Mouse (Mus musculus): ENCODE results near the gene Prkar1a.
A peak's percentile ranks its signal among the peaks of the same experiment; 100 is the strongest.
"Not testable (repeated sequence)": the region's sequence is repeated elsewhere in the genome, so short reads cannot be mapped to it uniquely, and the experiment has no call there.

Gene Prkar1a

DNA sequence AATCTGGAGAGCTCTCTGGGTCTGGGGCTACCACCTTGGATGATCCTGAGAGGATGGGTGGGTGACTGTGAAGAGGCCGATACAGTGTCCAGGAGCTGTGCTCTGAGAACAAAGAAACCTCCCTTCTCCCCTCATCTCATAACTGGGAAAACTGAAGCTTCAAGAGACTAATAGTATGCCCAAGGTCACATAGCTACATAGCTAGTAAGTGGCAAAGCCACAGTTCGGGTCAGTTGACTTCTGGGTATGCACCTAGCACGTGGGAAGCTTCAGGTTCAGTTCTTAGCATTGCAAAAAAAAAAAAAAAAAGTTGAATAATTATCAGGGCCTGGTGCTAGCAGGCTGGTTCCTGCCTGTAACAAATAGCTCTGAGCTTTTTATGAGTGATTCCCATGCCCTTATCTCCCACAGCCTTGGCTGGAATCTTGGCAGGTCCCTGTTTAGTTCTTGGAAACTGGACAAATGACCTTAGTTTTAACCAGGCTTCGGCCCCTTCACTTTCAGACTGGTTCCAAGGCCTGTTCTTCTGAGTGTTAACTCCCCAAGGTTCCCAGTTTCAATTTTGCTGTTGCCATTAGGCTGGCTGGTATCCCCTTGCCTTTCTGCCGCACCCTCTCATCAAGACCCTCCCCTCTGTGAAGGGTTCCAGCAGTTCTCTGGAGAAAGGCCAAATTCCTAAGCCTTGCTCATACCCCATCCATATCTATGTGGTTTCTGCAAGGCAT, 7.5 kb upstream of the Prkar1a start:
- no peak for DNase-seq (ENCODE audit: low read depth in 2 of 2, low spot score in 2 of 2)

DNA sequence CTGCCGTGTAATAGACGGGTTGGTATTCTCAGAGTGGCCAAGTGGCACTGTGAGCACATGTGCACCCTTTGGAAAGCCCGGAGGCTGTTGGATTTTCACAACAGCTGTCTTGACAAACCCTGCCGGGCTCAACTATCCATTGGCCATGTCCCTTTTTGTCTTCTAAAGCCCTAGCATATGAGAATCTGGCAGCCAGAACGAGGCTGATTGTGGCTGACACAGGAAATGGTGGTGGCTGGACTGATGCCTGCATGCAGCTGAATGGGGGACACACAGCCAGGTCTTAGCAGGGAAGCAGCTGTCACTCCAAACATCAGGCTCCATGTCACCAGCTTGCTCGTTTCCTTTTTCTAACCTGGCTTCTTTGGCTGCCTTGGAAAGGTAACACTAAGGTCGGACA, 695 bp upstream of the Prkar1a start:
- DNase-seq (ENCODE audit: low read depth in 2 of 2, low spot score in 2 of 2) = no peak

DNA sequence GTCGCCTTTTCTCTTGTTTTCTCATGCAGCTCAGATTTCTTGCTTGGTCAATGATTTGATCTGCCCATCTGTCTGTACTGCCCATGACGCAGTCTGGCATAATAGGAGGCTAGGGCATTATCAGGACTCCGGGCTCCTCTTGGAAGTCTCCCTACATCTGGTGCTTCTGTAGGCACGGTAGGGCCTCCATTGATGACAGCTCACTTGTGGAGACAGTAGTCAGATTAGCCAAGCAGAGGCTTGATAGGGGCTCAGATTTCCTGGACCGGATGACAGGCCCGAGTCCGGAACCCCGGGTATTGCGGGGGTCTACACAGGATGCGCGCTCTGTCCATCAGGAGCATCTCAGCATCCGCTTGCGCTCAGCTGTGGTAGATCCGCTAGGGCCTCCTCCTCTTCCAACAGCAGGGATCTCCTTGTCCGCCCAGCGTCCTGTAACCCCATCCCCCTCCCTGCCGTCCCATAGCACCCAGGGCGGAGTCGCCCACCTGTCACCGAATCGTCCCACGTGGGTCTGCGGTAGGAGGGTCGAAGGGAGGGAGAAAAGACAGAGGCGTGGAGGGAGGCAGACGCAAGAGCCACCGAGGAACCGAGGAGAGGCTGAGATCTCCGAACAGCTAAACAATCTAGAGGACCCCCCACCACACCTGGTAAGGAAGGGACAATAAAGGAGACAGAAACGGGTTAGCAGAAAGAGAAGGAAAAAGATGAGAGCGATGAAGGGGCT, 933 bp downstream of the Prkar1a start:
- DNase-seq (ENCODE audit: low read depth in 2 of 2, low spot score in 2 of 2) = peak; percentile 63 to 76

DNA sequence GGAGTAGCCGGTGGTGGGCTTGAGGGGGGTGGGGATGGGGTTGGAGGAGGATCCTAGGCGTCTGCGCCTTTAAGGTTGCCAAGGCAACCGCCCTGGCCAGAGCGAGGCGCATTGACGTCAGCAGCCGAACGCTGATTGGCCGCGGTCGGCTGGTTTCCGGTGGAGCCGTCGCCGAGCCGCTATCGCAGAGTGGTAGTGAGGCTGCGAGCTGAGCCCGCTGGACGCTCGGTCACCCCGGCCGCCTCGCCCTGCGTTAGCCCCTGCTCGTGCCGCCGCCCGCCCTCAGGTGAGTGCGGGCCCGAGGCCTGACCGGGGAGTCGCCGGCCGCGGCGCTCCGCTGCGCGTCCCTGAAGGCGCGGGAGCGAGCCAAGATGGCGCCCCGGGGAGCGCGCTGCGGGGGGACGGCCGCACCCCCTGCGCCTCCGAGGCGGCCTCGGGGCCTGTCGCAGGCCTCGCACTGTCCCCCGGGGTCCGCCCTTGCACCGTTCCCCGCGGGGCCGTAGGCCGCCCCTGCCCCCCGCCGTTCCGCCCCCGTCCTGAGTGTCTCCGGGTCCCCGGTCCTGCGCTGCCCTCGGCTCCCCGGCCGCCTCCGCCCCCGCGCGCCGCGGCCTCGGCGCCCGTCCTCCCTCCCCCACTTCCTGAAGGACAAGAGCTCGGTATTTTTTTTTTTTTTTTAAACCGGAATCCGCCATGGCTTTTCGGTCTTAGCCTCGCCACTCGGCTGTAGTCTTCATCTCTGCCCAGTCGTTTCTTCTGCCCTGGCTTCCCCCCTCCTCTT, 1.8 kb downstream of the Prkar1a start:
- peak; percentile 85 to 90 for DNase-seq (ENCODE audit: low read depth in 2 of 2, low spot score in 2 of 2)

DNA sequence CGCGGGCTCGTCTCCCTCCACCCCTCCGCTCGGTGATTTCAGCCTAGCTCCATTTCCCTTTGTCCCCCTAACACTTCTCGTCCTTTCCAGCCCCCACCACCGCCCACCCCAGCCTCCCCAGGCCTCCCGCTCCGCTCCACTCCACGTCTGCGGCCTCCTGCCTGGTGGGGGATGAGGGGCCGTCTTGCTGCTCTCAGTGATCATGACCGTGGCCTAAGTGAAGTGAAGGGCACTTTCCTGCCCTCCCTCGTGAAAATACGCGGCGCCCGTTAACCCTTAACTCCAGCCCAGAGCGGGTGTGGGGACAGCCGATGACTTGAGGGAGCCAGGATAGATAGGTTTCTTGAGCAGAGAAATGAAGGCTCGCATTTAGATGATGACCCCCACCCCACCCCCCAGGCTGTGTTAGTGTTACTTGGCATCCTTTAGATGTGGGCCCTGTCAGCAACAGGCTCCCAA, 2.4 kb downstream of the Prkar1a start:
- DNase-seq (ENCODE audit: low read depth in 2 of 2, low spot score in 2 of 2) = no peak

DNA sequence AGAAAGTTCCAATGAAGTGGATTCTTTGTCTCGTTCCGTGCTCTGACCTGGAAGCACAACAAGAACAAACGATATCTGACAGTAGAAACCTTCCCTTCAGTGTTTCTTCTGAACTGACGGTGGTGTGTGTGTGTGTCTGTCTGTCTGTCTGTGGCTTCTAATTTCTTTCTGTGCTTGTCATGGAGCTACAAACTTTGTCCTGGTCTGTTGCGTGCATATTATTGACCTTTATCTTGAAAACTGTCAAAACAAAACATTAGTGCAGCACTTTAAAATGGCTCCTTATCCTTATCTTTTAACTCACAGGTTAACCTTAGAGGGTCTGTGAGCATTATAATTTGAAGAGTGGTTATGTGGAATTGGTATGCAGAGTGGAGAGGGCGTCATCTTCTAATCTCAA, 3.3 kb downstream of the Prkar1a start:
- no peak for DNase-seq (ENCODE audit: low read depth in 2 of 2, low spot score in 2 of 2)

DNA sequence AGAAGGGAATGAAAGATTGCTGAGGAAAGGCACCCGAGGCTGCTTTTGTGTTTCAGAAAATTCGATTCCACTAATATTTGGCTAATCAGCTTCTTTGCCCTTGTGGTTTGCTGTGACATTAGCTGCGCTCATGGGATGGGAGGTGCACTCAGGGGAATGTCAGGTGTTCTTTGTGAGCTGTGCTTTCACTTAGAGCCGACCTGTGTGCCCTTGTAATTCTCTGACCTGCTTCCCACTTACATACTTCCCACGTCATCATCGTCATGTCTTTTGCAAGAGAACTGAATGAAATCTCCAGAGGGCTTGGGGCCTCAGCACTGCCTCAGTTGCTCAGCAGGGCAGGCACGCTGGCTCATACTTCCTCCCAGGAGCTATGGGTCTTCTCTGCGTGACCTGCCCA, 4.0 kb downstream of the Prkar1a start:
- no peak for DNase-seq (ENCODE audit: low read depth in 2 of 2, low spot score in 2 of 2)

DNA sequence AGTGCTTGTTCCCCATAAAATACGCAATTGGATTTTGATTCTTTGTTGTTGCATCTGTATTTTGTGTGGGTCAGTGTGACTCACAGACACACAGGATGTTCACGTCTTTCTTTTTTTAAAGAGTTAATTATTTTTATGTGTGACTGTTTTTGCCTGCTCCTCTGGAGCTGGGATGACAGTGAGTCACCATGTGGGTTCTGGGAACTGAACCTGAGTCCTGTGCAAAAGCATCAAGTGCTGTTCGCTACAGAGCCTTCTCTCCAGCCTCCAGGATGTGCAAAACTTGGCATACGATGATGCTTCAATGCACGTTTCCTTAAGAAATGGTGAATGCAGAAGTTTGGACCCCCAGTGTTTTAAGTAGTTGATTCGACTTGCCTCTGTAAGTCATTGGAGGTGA, 5.4 kb downstream of the Prkar1a start:
- DNase-seq (ENCODE audit: low read depth in 2 of 2, low spot score in 2 of 2) = no peak

DNA sequence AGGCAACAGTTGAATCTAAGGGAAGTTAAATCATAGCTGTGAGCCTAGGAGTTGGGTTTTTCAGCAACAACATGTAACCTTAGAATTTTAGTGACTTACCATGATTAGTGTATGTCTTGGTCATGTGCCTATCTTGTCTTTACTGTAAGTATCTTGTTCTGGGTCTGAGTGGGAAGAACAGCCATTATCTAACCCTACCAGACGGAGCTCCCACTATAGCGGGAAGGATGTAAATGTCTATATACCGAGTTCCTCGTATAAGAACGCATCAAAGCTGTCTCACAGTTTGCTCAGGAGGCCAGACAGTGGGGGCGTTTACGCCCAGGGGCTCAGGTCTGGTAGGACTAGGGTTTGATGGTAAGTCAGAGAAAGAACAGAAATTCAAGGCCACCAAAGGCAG, 7.0 kb downstream of the Prkar1a start:
- DNase-seq (ENCODE audit: low read depth in 2 of 2, low spot score in 2 of 2) = no peak

DNA sequence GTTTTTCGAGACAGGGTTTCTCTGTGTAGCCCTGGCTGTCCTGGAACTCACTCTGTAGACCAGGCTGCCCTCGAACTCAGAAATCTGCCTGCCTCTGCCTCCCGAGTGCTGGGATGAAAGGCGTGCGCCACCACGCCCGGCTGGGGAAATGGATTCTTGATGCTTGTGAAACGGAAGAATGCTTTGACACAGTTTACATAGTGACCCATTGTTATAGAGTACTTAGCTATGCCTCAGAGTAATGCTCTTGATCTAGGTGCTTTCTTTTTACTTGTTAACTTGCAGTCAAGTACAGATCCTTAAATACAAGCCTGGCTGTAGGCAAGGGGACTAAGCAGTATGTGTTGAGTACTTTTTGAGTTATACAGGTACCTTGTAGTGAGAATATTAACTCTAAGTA, 11.3 kb downstream of the Prkar1a start:
- not testable (repeated sequence) for DNase-seq (ENCODE audit: low read depth in 2 of 2, low spot score in 2 of 2)

DNA sequence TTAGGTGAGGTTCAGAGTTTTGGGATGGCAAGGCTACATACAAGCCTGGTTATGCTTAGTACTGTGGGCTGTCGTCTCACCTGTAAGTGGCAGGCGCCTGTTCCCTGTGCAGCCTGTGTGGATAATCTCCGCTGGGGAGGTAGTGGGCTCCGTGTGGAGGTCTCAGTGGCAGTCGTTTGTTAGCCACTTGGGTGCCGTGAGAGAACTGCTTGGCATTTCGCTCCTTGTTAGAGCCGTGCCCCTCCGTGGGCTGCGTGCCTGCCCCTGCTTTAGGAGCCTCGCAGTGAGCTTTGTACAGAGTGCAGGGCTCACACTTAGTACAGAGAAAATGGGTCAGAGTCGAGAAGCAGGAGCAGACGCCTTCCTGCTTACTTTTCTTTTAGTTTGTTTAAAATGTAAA, 15.1 kb downstream of the Prkar1a start:
- DNase-seq (ENCODE audit: low read depth in 2 of 2, low spot score in 2 of 2) = no peak

DNA sequence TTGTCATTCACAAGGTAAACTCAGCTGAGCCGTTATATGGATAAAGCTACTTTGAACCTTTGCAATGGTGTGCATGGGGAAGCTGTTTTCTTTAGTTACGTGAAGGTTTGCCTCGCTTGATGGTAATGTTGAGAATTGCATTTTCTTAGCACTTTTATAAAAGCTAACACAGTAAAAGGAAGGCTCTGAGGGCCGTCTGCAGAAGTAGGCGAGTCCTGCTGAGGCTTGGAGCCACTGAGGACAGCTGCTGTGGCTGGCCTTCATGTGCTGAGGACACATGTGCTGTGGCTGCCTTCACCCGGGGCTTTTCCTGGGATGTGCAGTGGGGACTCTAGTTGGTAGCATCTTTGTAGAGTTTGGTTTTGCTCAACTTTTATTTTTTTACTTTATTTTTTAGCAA, 16.2 kb downstream of the Prkar1a start:
- DNase-seq (ENCODE audit: low read depth in 2 of 2, low spot score in 2 of 2) = no peak

DNA sequence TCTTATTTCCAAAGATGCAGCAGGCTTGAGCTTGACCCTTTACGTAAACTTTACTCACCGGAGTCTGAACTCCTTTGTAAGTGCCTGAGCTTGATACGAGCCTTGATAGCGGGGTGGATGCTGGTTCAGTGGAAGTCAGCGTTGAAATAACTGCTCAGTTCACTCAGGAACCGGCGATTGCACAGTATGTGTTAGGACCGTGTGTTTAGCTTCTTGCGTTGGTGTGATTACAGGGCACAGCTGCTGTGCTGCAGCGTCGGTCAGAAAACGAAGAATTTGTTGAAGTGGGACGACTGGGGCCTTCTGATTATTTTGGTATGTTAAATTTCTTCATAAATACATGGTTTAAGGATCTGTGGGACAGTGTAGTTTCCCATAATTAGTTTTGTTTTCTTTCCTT, 17.2 kb downstream of the Prkar1a start:
- no peak for DNase-seq (ENCODE audit: low read depth in 2 of 2, low spot score in 2 of 2)

DNA sequence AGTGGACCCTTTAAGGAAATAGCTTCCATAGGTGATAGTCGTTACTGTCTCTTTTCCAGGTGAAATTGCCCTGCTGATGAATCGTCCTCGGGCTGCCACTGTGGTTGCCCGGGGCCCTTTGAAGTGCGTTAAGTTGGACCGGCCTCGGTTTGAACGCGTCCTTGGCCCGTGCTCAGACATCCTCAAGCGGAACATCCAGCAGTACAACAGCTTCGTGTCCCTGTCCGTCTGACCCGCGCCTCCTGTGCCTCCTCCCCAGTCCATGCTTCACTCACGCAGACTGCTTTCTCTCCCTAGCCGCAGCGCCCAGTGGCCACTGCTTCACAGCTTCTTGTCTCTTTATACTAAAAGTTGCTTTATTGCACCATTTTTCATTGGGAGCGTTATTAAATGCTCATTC, 18.2 kb downstream of the Prkar1a start:
- no peak for DNase-seq (ENCODE audit: low read depth in 2 of 2, low spot score in 2 of 2)

DNA sequence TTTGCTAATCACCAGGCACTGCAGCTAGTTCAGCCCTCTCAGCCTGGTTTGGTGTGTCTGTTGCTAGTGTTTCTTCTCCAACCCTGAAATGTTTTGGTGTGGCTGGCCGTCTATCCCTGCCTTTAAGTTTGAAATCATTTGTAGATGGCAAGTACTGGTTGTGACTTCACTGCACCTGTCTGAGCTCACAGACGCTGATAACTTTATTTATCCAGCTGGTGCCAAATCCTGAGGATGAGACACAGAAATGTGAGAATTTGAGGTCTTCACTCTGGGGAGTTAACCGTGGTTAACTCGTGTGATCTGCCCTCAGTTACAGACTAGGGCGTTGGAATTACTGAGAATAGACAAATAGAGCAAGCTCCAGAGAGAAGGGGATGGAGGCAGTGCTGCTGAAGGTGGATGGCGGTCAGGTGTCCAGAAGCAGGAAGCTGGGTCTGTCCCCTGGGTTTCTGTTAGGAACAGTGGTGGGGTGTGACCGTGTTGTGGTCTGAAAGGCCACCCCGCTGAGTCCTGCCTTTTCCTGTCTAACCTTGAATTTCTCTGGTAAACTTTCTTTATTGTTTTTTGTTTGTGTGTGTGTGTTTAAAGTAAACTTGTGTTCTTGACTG, 19.0 kb downstream of the Prkar1a start:
- DNase-seq (ENCODE audit: low read depth in 2 of 2, low spot score in 2 of 2) = no peak

DNA sequence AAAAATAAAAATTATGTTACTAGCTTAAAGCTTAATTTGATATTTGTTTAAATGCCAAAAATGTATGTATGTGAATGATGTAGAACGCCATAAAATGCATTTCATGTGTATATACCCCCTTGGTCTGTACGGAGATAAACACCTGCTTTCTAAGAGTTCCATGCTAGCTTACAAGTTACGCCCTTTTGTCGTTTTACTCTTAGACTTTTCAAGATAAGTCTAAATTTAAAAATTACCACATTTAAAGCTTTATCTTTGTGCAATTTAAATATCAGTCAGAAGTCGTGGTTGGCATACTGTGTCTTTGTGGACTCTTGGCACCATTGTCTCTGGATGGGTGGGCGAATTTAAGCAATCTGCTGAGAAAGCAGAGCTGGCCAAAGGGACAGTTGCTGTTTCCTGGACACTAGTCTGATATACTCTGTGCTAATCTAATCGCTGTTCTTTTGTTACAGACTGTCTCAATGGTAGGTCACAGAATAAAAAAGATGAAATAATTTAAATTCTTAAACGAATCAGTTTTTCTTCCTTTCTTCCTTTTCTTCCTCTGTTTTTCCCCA, 20.0 kb downstream of the Prkar1a start:
- no peak for DNase-seq (ENCODE audit: low read depth in 2 of 2, low spot score in 2 of 2)

DNA sequence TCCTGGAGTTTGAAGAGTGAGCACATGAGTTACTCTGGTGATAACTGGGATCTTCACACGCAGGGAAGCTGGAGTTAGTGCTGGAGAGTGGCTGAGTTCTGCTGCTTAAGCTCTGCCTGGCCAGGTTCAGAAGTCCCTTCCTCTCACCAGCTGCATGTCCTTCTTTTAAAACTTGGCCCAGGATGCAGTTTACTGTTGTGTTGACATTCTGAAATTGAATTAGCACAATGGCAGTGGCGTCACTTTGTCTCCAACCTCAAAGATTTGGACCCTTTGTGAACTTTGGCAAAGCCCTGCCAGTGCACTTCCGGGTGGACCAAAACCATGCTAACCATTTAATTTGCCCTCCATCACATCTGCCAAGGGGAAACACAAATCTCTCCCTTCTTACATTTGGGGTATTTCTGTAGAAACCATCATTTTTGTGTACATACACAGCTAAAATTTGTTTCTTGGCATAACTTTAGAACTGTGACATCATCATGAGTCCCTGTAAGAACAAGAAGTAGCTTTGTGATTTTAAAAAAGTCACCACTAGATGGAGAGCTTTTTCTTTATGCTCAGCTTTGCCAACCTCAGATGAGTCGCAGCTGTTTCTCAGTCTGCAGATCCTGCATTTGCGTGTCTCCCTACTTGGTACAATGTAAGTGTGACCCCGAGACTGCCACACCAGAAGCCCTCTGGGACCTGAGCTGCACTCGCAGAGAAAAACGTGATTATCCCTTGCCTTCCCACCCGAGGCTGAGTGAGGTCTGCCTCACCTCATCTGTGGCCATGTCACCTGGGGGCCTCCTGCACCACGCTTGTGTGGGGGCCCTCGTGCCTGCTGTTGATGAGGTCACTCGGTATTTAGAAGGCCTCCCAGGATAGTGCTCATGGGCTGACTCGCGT, 21.1 kb downstream of the Prkar1a start:
- DNase-seq (ENCODE audit: low read depth in 2 of 2, low spot score in 2 of 2) = peak in 1 of 2 experiments; percentile 37

DNA sequence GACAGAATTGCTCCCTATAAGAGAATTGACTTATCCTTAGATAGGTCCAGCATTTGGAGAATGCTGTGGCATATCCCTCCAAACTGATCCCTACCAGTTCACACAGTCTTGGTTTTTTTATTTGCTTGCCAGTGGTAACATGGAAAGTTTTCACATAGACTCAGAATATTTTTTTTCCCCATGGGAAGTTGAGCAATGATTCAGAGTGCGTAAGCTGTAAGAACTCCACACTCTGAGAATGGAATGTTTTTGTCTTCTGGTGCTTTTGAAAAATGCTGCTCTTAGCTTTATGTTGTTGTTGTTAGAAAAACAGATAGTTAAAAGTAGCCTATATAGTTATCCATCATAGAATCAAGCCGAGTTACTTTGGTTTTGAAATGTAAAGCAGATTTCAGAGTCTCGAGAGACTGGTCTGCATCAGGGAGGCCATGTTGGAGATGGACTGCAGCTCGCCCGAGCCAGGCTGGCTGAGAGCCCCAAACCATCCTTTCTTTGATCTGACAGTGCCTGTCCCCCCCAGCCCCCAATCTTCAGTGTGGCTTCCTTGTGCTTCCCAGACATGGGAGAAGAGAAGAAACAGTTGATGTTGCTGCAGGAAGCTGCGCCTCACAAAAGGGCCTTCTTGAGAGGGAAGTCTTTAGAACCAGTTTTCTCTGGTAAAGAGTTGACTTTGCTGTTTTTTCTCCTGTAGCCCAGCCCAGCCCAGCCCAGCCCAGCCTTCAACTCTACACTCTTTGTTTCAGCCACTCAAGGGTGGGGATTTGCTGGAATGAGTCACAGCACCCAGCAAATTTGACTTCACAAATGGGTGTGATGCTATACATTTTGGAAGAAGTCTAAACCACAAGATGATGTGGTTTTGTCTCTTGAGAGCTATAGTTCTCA, 22.2 kb downstream of the Prkar1a start:
- no peak for DNase-seq (ENCODE audit: low read depth in 2 of 2, low spot score in 2 of 2)

DNA sequence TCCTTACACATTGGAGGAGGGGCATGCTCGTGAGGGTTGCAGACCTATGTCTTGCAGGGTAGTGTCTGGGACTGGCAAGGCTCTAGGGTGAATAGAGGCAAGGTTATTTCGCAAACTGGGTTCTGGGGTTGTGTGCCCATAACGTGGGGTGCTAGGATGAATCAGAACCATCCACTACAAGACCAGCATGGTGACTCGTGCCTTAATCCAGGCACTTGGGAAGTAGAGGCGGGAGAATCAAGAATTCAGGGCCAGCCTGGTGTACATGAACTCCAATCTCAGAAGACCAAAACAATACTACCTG, 22.8 kb downstream of the Prkar1a start:
- DNase-seq (ENCODE audit: low read depth in 2 of 2, low spot score in 2 of 2) = no peak
